Mouse (Mus musculus): ENCODE data around the gene Hdac10.

DNA sequence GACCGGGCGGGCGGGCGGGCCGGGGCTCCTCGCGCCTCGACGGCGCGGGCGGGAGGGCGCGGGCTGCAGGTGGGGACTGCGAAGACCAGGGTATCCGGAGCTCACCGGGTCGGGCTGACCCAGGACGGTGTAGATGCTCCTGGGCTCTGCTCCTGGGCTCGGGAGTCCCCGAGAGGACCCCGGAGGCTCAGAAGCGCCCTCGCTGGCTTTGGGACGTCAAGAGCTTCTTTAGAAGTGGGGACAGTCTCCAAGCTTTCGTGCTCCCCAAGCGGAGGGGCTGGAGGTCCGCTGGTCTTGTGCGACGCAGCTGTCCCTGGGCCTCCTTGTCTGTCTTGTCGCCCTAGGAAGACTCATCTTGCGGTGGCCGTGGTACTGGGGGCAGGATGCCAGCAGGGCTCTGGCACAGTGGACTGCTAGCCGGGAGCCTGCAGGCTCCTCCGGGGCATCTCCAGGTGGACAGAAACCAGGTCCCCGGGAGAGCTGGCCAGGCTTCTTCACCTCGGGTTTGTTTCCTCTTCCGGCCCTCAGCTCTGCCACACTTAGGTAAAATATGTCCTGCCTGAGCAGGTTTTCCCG, 52.3 kb downstream of the Hdac10 start:
- TF ChIP-seq CTCF (IDR thresholded peaks at IDR 0.05) (no peak; the same call in 1 of the 2 replicates), EP300 (IDR thresholded peaks at IDR 0.05) (no peak)

Data from lung, postnatal 0 days (tissue).